Comparison of ENCODE assay signal across 30 mouse cellular contexts in genomic region chr4:97821556-97822251, GRCm38 (mm10). TPM values are rescaled to one million over a fixed set of nuclear protein-coding genes. Genes with fewer than 3 reads are reported as not detected.
DNase-seq lines count a peak whose midpoint lies in the region; ATAC-seq and TF ChIP-seq lines count a peak whose summit lies in the region.
"Had no signal": no experiment of that assay in that cellular context is flagged by ENCODE, and none has a peak within 500 bp of the region (broad histone marks: within the 10 kb centered on the region; RNA-seq: fewer than 3 reads in every experiment).

No protein-coding gene starts in this region.

- no peaks in the 10 kb centered on the region for H3K36me3 ChIP-seq in kidney, adult 2 months (ENCODE audit: control insufficient read depth, insufficient read depth, low read length)
- no peaks in the 10 kb centered on the region for H3K36me3 ChIP-seq in hindbrain, embryonic 12.5 days
- no peaks in the 10 kb centered on the region for H3K36me3 ChIP-seq in embryonic facial prominence, embryonic 10.5 days (replicated peaks)
- H3K36me3 ChIP-seq: forebrain, embryonic 10.5 days; heart, embryonic 10.5 days; heart, embryonic 13.5 days had no signal

- no peaks in the 10 kb centered on the region for H3K9me3 ChIP-seq in hindbrain, embryonic 12.5 days (replicated peaks)
- H3K9me3 ChIP-seq in embryonic facial prominence, embryonic 10.5 days: no peaks in the 10 kb centered on the region
- H3K9me3 ChIP-seq: forebrain, embryonic 10.5 days; forebrain, embryonic 13.5 days; heart, embryonic 10.5 days; heart, embryonic 13.5 days had no signal

- H3K9ac ChIP-seq in hindbrain, embryonic 12.5 days: no peak overlapping the region
- H3K9ac ChIP-seq: forebrain, embryonic 13.5 days; heart, embryonic 13.5 days; hindbrain, embryonic 14.5 days had no signal

- 74% methylated on average over 4 of the region's 4 CpGs for WGBS in kidney, adult 2 months
- 83% methylated on average over 4 of the region's 4 CpGs for WGBS in hindbrain, embryonic 12.5 days
- 88% methylated on average over 4 of the region's 4 CpGs for WGBS in embryonic facial prominence, embryonic 10.5 days

- peak; percentile 81 for DNase-seq in heart, adult 11 months
- DNase-seq in heart, adult 9 months (ENCODE audit: low spot score in 2 of 2): no peak
- no peak for DNase-seq in kidney, adult 2 months
- no peak for DNase-seq in kidney, adult 18-20 months
- DNase-seq in Muller cell, postnatal 12 days (ENCODE audit: inconsistent ontology term): peak; percentile 59
- no peak for DNase-seq in embryonic facial prominence, embryonic 10.5 days (ENCODE audit: low spot score)
- DNase-seq: adrenal gland, postnatal 36 days; cerebellum, adult 11 months; cerebellum, adult 2 months; cerebellum, adult 9-11 months; cerebellum, postnatal 25 days; embryo, embryonic 11 days; gastrocnemius, postnatal 25 days; kidney, adult 11 months had no signal

- H3K4me3 ChIP-seq in kidney, adult 2 months (ENCODE audit: insufficient read depth, low read depth, low read length): no peak overlapping the region
- no peak overlapping the region for H3K4me3 ChIP-seq in hindbrain, embryonic 12.5 days
- H3K4me3 ChIP-seq in embryonic facial prominence, embryonic 10.5 days: no peak overlapping the region
- H3K4me3 ChIP-seq: forebrain, embryonic 10.5 days; forebrain, embryonic 13.5 days; heart, embryonic 10.5 days; heart, embryonic 13.5 days had no signal

- no peak for TF ChIP-seq POLR2A in kidney, adult 2 months (IDR thresholded peaks at IDR 0.05; ENCODE audit: low read depth, low read length)

- H3K4me2 ChIP-seq in hindbrain, embryonic 12.5 days (replicated peaks): no peak overlapping the region
- H3K4me2 ChIP-seq: forebrain, embryonic 13.5 days; heart, embryonic 13.5 days; hindbrain, embryonic 14.5 days had no signal

- no peak for TF ChIP-seq CTCF in kidney, adult 2 months (conservative IDR thresholded peaks at IDR 0.05; ENCODE audit: insufficient read depth, insufficient read length, low read depth, low read length)

- H3K27ac ChIP-seq in kidney, adult 2 months (ENCODE audit: insufficient read depth, low read depth, low read length): peak overlapping the region; percentile 71
- H3K27ac ChIP-seq in hindbrain, embryonic 12.5 days: no peak overlapping the region
- no peak overlapping the region for H3K27ac ChIP-seq in embryonic facial prominence, embryonic 10.5 days (replicated peaks)
- H3K27ac ChIP-seq: forebrain, embryonic 10.5 days; forebrain, embryonic 13.5 days; heart, embryonic 10.5 days; heart, embryonic 13.5 days; hindbrain, embryonic 14.5 days; hindbrain, postnatal 0 days had no signal

- H3K27me3 ChIP-seq in kidney, adult 2 months (replicated peaks; ENCODE audit: control insufficient read depth, insufficient read depth, low read length): no peaks in the 10 kb centered on the region
- no peaks in the 10 kb centered on the region for H3K27me3 ChIP-seq in hindbrain, embryonic 12.5 days
- H3K27me3 ChIP-seq in embryonic facial prominence, embryonic 10.5 days (replicated peaks; ENCODE audit: low read depth, poor library complexity, severe bottlenecking): no peaks in the 10 kb centered on the region
- H3K27me3 ChIP-seq: forebrain, embryonic 13.5 days; heart, embryonic 13.5 days had no signal

- peak; percentile 42 for ATAC-seq in granulocyte monocyte progenitor cell, adult 5-6 weeks (replicated peaks; ENCODE audit: poor library complexity, severe bottlenecking)
- no peak for ATAC-seq in hindbrain, embryonic 12.5 days (ENCODE audit: low FRiP score)
- ATAC-seq: CD4-positive, CD25-positive, alpha-beta regulatory T cell, adult 4 months; forebrain, embryonic 13.5 days; forebrain, embryonic 16.5 days; hindbrain, postnatal 0 days; inflammation-experienced regulatory T-cells, adult 6 months had no signal

- H3K4me1 ChIP-seq in kidney, adult 2 months (ENCODE audit: control insufficient read depth, insufficient read depth, low read length): peaks cover 30% of the 10 kb centered on the region
- peaks cover 16% of the 10 kb centered on the region for H3K4me1 ChIP-seq in hindbrain, embryonic 12.5 days
- H3K4me1 ChIP-seq in embryonic facial prominence, embryonic 10.5 days: peaks cover 29% of the 10 kb centered on the region

RNA-seq across cellular contexts. Expression of gene E130114P18Rik, which starts 43.8 kb away (rescaled TPM):
- 0.10 and 0.45 TPM in 2 replicates for polyA plus RNA-seq in kidney, adult 2 months (2012; rRNA removed)
- not detected in 2 replicates for total RNA-seq in granulocyte monocyte progenitor cell, adult 5-6 weeks (2014; fragmentation: Nextera tagmentation)
- not detected in 2 replicates for total RNA-seq in granulocyte monocyte progenitor cell, adult 5-6 weeks (2017)
- polyA plus RNA-seq in hindbrain, embryonic 12.5 days (2016; fragmentation: Nextera tagmentation; extraction: Ambion mirVana): 28.0 and 28.2 TPM in 2 replicates
- polyA plus RNA-seq in embryonic facial prominence, embryonic 10.5 days (2016; fragmentation: Nextera tagmentation; extraction: Ambion mirVana): 10.9 and 13.6 TPM in 2 replicates
- total RNA-seq: adrenal gland, postnatal 36 days; common myeloid progenitor, adult 5-6 weeks; heart, postnatal 25 days; hematopoietic stem cell, adult 5-6 weeks; MEL had no signal
- polyA plus RNA-seq: C2C12; CD4-positive, CD25-positive, alpha-beta regulatory T cell, adult 4 months; inflammation-experienced regulatory T-cells, adult 6 months had no signal

RNA-seq across cellular contexts. Expression of gene Nfia, which starts 49.2 kb away (rescaled TPM):
- polyA plus RNA-seq in kidney, adult 2 months (2012; rRNA removed): 46.5 and 47.1 TPM in 2 replicates
- total RNA-seq in granulocyte monocyte progenitor cell, adult 5-6 weeks (2014; fragmentation: Nextera tagmentation): 5.6 and 14.0 TPM in 2 replicates
- total RNA-seq in granulocyte monocyte progenitor cell, adult 5-6 weeks (2017): 2.6 and 3.5 TPM in 2 replicates
- polyA plus RNA-seq in hindbrain, embryonic 12.5 days (2016; fragmentation: Nextera tagmentation; extraction: Ambion mirVana): 58.4 and 62.7 TPM in 2 replicates
- polyA plus RNA-seq in embryonic facial prominence, embryonic 10.5 days (2016; fragmentation: Nextera tagmentation; extraction: Ambion mirVana): 8.0 and 17.0 TPM in 2 replicates

Comparison
In these comparisons a context has a peak if more than half of its experiments do, and no peak if none do; other contexts are left out.
1. DNase-seq: peak in heart, adult 11 months (single experiment) and Muller cell, postnatal 12 days (single experiment); none in heart, adult 9 months (0 of 2), kidney, adult 2 months (single experiment), kidney, adult 18-20 months (single experiment) and embryonic facial prominence, embryonic 10.5 days (single experiment).